Mouse (Mus musculus) myocyte (in vitro differentiated cells): ENCODE measurements around the gene Nfia. TPM values are rescaled to one million over a fixed set of nuclear protein-coding genes. Genes with fewer than 3 reads are reported as not detected.

Source experiments
- H3K27me3 ChIP-seq: one replicate; pipeline ENCODE4 v1.6.1; 2011; ENCODE audit not compliant: control insufficient read depth, insufficient read depth, insufficient read length
- H3K36me3 ChIP-seq: one replicate; pipeline ENCODE4 v1.6.1; 2011; ENCODE audit not compliant: control insufficient read depth, insufficient read depth
- H3K4me2 ChIP-seq: one replicate; pipeline ENCODE4 v1.6.1; 2011; ENCODE audit warnings: low read depth, control low read depth
- H3K4me3 ChIP-seq: one replicate; pipeline ENCODE4 v1.5.1; 2011; ENCODE audit warnings: mild to moderate bottlenecking, control low read depth, moderate library complexity
- H3K79me2 ChIP-seq: one replicate; pipeline ENCODE4 v1.6.1; 2011; ENCODE audit not compliant: control insufficient read depth, insufficient read depth
- H3ac ChIP-seq: one replicate; pipeline ENCODE4 v1.6.1; 2011; ENCODE audit not compliant: control insufficient read depth, insufficient read length
- CEBPB ChIP-seq: IDR thresholded peaks from 2 replicates; pipeline ENCODE4 v1.6.1; 2011; ENCODE audit warnings: mild to moderate bottlenecking, moderate library complexity; ENCODE audit not compliant: poor library complexity, insufficient read depth, severe bottlenecking
- E2F4 ChIP-seq: IDR thresholded peaks from one replicate; pipeline ENCODE4 v1.6.1; 2011; ENCODE audit warnings: mild to moderate bottlenecking, control low read depth, moderate library complexity; ENCODE audit not compliant: insufficient read depth
- MAX ChIP-seq: IDR thresholded peaks from one replicate; pipeline ENCODE4 v1.6.1; 2011; ENCODE audit warnings: low read depth, mild to moderate bottlenecking, control low read depth
- MYOD1 ChIP-seq, 3 experiments: IDR thresholded peaks; one replicate each; pipeline ENCODE4 v1.6.1; 2011; ENCODE audit warnings: control low read depth in 2 of 3, low read depth in 2 of 3, mild to moderate bottlenecking in 2 of 3, moderate library complexity in 1 of 3; ENCODE audit not compliant: insufficient read length in 2 of 3, control insufficient read depth in 1 of 3
- MYOG ChIP-seq, 3 experiments: IDR thresholded peaks; one replicate each; pipeline ENCODE4 v1.6.1; 2011; ENCODE audit warnings: control low read depth in 2 of 3, low read depth in 2 of 3, mild to moderate bottlenecking in 2 of 3; ENCODE audit not compliant: insufficient read length in 2 of 3, control insufficient read depth in 1 of 3, insufficient read depth in 1 of 3
- POLR2A ChIP-seq: IDR thresholded peaks from one replicate; pipeline ENCODE4 v1.6.1; 2011; ENCODE audit warnings: low read depth, mild to moderate bottlenecking, control low read depth, moderate library complexity; ENCODE audit not compliant: insufficient read length
- POLR2AphosphoS2 ChIP-seq: IDR thresholded peaks from one replicate; pipeline ENCODE4 v1.6.1; 2011; ENCODE audit warnings: low read depth, control low read depth; ENCODE audit not compliant: insufficient read length
- REST ChIP-seq: IDR thresholded peaks from one replicate; pipeline ENCODE4 v1.6.1; 2011; ENCODE audit warnings: mild to moderate bottlenecking, control low read depth, moderate library complexity; ENCODE audit not compliant: insufficient read depth, insufficient read length
- SRF ChIP-seq: IDR thresholded peaks from one replicate; pipeline ENCODE4 v1.6.1; 2011; ENCODE audit warnings: low read depth; ENCODE audit not compliant: control insufficient read depth, insufficient read length
- TCF12 ChIP-seq: IDR thresholded peaks from one replicate; pipeline ENCODE4 v1.6.1; 2011; ENCODE audit warnings: mild to moderate bottlenecking, control low read depth; ENCODE audit not compliant: poor library complexity, insufficient read depth, severe bottlenecking
- TCF3 ChIP-seq: IDR thresholded peaks from one replicate; pipeline ENCODE4 v1.6.1; 2011; ENCODE audit warnings: low read depth, control low read depth; ENCODE audit not compliant: insufficient read length
- USF1 ChIP-seq: IDR thresholded peaks from one replicate; pipeline ENCODE4 v1.6.1; 2011; ENCODE audit warnings: low read depth, mild to moderate bottlenecking, control low read depth, moderate library complexity
- polyA plus RNA-seq: library from polyadenylated mRNA; unstranded; fragments of >200 nt; fragmentation: generic; extraction: Trizol; gene quantifications from one replicate; pipeline ENCODE4 v1.2.1, GENCODE M21; 2012; ENCODE audit warnings: missing spikeins

Gene Nfia
- polyA plus RNA-seq, 1 experiment, result 0.25 TPM

- H3K27me3 ChIP-seq, result no peaks in the 10 kb centered on the region
- H3K79me2 ChIP-seq, result no peaks in the 10 kb centered on the region
- no peak overlapping the region for H3ac ChIP-seq
- H3K36me3 ChIP-seq, result no peaks in the 10 kb centered on the region
- no peak overlapping the region for H3K4me2 ChIP-seq
- TF ChIP-seq TCF3 (no peak), POLR2A (no peak), POLR2AphosphoS2 (no peak), MYOD1 (IDR thresholded peaks at IDR 0.05; ENCODE audit: control insufficient read depth in 1 of 3, insufficient read length in 2 of 3, low read depth in 2 of 3) (no peak), SRF (no peak), MAX (no peak), E2F4 (no peak), TCF12 (no peak), REST (no peak), MYOG (IDR thresholded peaks at IDR 0.05; ENCODE audit: control insufficient read depth in 1 of 3, insufficient read depth in 1 of 3, insufficient read length in 2 of 3, low read depth in 2 of 3) (no peak), CEBPB (no peak), USF1 (no peak)
- no peak overlapping the region for H3K4me3 ChIP-seq
Observed at GRCm38 (mm10) chr4:98113289-98114024, 340.9 kb downstream of the Nfia start.

- no peak overlapping the region for H3ac ChIP-seq
- no peak overlapping the region for H3K4me3 ChIP-seq
- no peak overlapping the region for H3K4me2 ChIP-seq
- TF ChIP-seq TCF12 (no peak), POLR2AphosphoS2 (no peak), E2F4 (no peak), TCF3 (no peak), REST (no peak), CEBPB (no peak), MYOG (IDR thresholded peaks at IDR 0.05; ENCODE audit: control insufficient read depth in 1 of 3, insufficient read depth in 1 of 3, insufficient read length in 2 of 3, low read depth in 2 of 3) (no peak), MAX (no peak)
- no peaks in the 10 kb centered on the region for H3K79me2 ChIP-seq
- no peaks in the 10 kb centered on the region for H3K27me3 ChIP-seq
- no peaks in the 10 kb centered on the region for H3K36me3 ChIP-seq
Observed at GRCm38 (mm10) chr4:98114966-98115365, 342.4 kb downstream of the Nfia start.

- H3K4me2 ChIP-seq, result no peak overlapping the region
Observed at GRCm38 (mm10) chr4:98115401-98115800, 342.9 kb downstream of the Nfia start.

GRCm38 (mm10) chr4:98116046-98116445 is 343.5 kb downstream of the Nfia start:
- no peak overlapping the region for H3ac ChIP-seq
- H3K36me3 ChIP-seq, result no peaks in the 10 kb centered on the region
- TF ChIP-seq TCF3, result no peak
- TF ChIP-seq MYOG (IDR thresholded peaks at IDR 0.05; ENCODE audit: control insufficient read depth in 1 of 3, insufficient read depth in 1 of 3, insufficient read length in 2 of 3, low read depth in 2 of 3), result no peak
- TF ChIP-seq MAX, result no peak
- TF ChIP-seq MYOD1 (IDR thresholded peaks at IDR 0.05; ENCODE audit: control insufficient read depth in 1 of 3, insufficient read length in 2 of 3, low read depth in 2 of 3), result no peak
- no peak for TF ChIP-seq CEBPB
- no peak for TF ChIP-seq SRF
- TF ChIP-seq REST, result no peak
- TF ChIP-seq POLR2A, result no peak
- no peaks in the 10 kb centered on the region for H3K79me2 ChIP-seq
- no peak overlapping the region for H3K4me2 ChIP-seq
- H3K4me3 ChIP-seq, result no peak overlapping the region
- H3K27me3 ChIP-seq, result no peaks in the 10 kb centered on the region

More at GRCm38 (mm10) chr4:98115401-98115800, 342.9 kb downstream of the Nfia start:
- no peak for TF ChIP-seq MAX
- no peak for TF ChIP-seq TCF3
- no peak for TF ChIP-seq USF1
- no peak for TF ChIP-seq POLR2AphosphoS2
- no peak for TF ChIP-seq CEBPB
- TF ChIP-seq E2F4, result no peak
- no peak for TF ChIP-seq SRF
- no peak for TF ChIP-seq MYOG (IDR thresholded peaks at IDR 0.05; ENCODE audit: control insufficient read depth in 1 of 3, insufficient read depth in 1 of 3, insufficient read length in 2 of 3, low read depth in 2 of 3)
- no peak for TF ChIP-seq POLR2A
- H3K27me3 ChIP-seq, result no peaks in the 10 kb centered on the region
- no peaks in the 10 kb centered on the region for H3K79me2 ChIP-seq
- H3K36me3 ChIP-seq, result no peaks in the 10 kb centered on the region
- H3K4me3 ChIP-seq, result no peak overlapping the region
- H3ac ChIP-seq, result no peak overlapping the region

- H3K27me3 ChIP-seq, result no peaks in the 10 kb centered on the region
- no peak overlapping the region for H3K4me3 ChIP-seq
- H3K4me2 ChIP-seq, result no peak overlapping the region
- no peak for TF ChIP-seq SRF
- no peak for TF ChIP-seq REST
- TF ChIP-seq TCF12, result no peak
- no peak for TF ChIP-seq E2F4
- no peak for TF ChIP-seq CEBPB
- TF ChIP-seq TCF3, result no peak
- TF ChIP-seq MYOG (IDR thresholded peaks at IDR 0.05; ENCODE audit: control insufficient read depth in 1 of 3, insufficient read depth in 1 of 3, insufficient read length in 2 of 3, low read depth in 2 of 3), result no peak
- no peak for TF ChIP-seq USF1
- TF ChIP-seq MYOD1 (IDR thresholded peaks at IDR 0.05; ENCODE audit: control insufficient read depth in 1 of 3, insufficient read length in 2 of 3, low read depth in 2 of 3), result no peak
- no peak for TF ChIP-seq POLR2A
- no peak for TF ChIP-seq POLR2AphosphoS2
- TF ChIP-seq MAX, result no peak
- no peaks in the 10 kb centered on the region for H3K36me3 ChIP-seq
- H3ac ChIP-seq, result no peak overlapping the region
- H3K79me2 ChIP-seq, result no peaks in the 10 kb centered on the region
Observed at GRCm38 (mm10) chr4:98118126-98118525, 345.6 kb downstream of the Nfia start.
